Mouse (Mus musculus) macrophage (primary cell): ENCODE measurements around the gene Ifnar2. TPM values are rescaled to one million over a fixed set of nuclear protein-coding genes. Genes with fewer than 3 reads are reported as not detected.

Experiments
- H3K27ac ChIP-seq: fragments of 350-480 bp; formaldehyde crosslinking; 2 replicates; pipeline ENCODE4 v1.9.0; 2021
- H3K36me3 ChIP-seq: fragments of 350-480 bp; formaldehyde crosslinking; 2 replicates; pipeline ENCODE4 v1.9.0; 2021; ENCODE audit errors: inconsistent target
- H3K4me3 ChIP-seq: fragments of 350-480 bp; formaldehyde crosslinking; 2 replicates; pipeline ENCODE4 v1.9.0; 2021; ENCODE audit errors: inconsistent target
- H3K79me2 ChIP-seq: fragments of 350-480 bp; formaldehyde crosslinking; 2 replicates; pipeline ENCODE4 v1.9.0; 2021; ENCODE audit errors: inconsistent target
- WGBS: methylation state at CpG from one replicate; pipeline ENCODE4 v1.1.7; 2026; ENCODE audit warnings: inconsistent platforms; ENCODE audit not compliant: missing documents; 5-methylcytosine and 5-hydroxymethylcytosine counted together
- polyA plus RNA-seq: library from polyadenylated mRNA; stranded (reverse); fragments of 250-400 nt; gene quantifications from 3 replicates; pipeline ENCODE4 v1.2.4, GENCODE M21; 2018; ENCODE audit warnings: inconsistent platforms
- total RNA-seq, 78 experiments: library from RNA; depleted of rRNA; stranded (reverse); fragments of 250-400 nt; gene quantifications; 1 replicate in 9 of 78; 2 replicates in 24 of 78; 3 replicates in 43 of 78; 4 replicates in 2 of 78; pipeline ENCODE4 v1.2.4; 2018; ENCODE audit warnings: inconsistent platforms in 56 of 78

Gene Ifnar2
- 100 to 1,000 TPM; 154 to 353 (median 191) TPM for total RNA-seq (2018; cell fraction: chromatin; rRNA removed)
- total RNA-seq (2018; cell fraction: cytosol; rRNA removed) = 100 to 1,000 TPM; 175 to 241 (median 207) TPM
- total RNA-seq (2018; cell fraction: nucleus; rRNA removed) = 100 to 1,000 TPM; 188 to 308 (median 236) TPM
- polyA plus RNA-seq = 183 to 327 TPM (median 193 TPM) in 3 replicates

- peaks cover 62% of the 10 kb centered on the region for H3K79me2 ChIP-seq
- peaks cover 10% of the 10 kb centered on the region; the same call in 1 of the 2 replicates for H3K36me3 ChIP-seq
- peak within 1 kb of the TSS; percentile 93 for H3K27ac ChIP-seq
- 1% methylated on average over 61 of the region's 62 CpGs for WGBS
- peak within 1 kb of the TSS; percentile 93 for H3K4me3 ChIP-seq
These were observed at the start of gene Ifnar2 for GRCm38 (mm10) chr16:91372577-91373472. Gene Ifnar2, plus strand, starts transcription at chr16:91372783.

GRCm38 (mm10) chr16:91327605-91328004 is 45.0 kb upstream of the Ifnar2 start:
- no peaks in the 10 kb centered on the region for H3K36me3 ChIP-seq
- H3K4me3 ChIP-seq = no peak overlapping the region
- no peak overlapping the region for H3K27ac ChIP-seq
- 88% methylated on average over 7 of the region's 7 CpGs for WGBS
- H3K79me2 ChIP-seq = no peaks in the 10 kb centered on the region

GRCm38 (mm10) chr16:91328922-91329321 is 43.7 kb upstream of the Ifnar2 start:
- Histone ChIP-seq H3K79me2 (no peaks in the 10 kb centered on the region), H3K4me3 (no peak overlapping the region), H3K27ac (no peak overlapping the region), H3K36me3 (no peaks in the 10 kb centered on the region)
- WGBS = 88% methylated on average over 19 of the region's 19 CpGs

- Histone ChIP-seq H3K27ac (no peak overlapping the region), H3K4me3 (no peak overlapping the region), H3K79me2 (no peaks in the 10 kb centered on the region), H3K36me3 (no peaks in the 10 kb centered on the region)
- 87% methylated on average over 6 of the region's 6 CpGs for WGBS
These were observed 42.1 kb upstream of the Ifnar2 start for GRCm38 (mm10) chr16:91330496-91330895.

- Histone ChIP-seq H3K36me3 (no peaks in the 10 kb centered on the region), H3K4me3 (no peak overlapping the region), H3K27ac (no peak overlapping the region), H3K79me2 (no peaks in the 10 kb centered on the region)
- 30% methylated on average over 3 of the region's 5 CpGs for whole genome bisulfite sequencing
These were observed 41.4 kb upstream of the Ifnar2 start for GRCm38 (mm10) chr16:91331153-91331552.

GRCm38 (mm10) chr16:91332880-91333279 is 39.7 kb upstream of the Ifnar2 start:
- no peak overlapping the region for H3K27ac ChIP-seq
- H3K79me2 ChIP-seq = no peaks in the 10 kb centered on the region
- H3K4me3 ChIP-seq = no peak overlapping the region
- 69% methylated on average over 7 of the region's 7 CpGs for WGBS
- no peaks in the 10 kb centered on the region for H3K36me3 ChIP-seq

- Histone ChIP-seq H3K36me3 (no peaks in the 10 kb centered on the region), H3K27ac (no peak overlapping the region), H3K4me3 (no peak overlapping the region), H3K79me2 (no peaks in the 10 kb centered on the region)
- 81% methylated on average over 10 of the region's 10 CpGs for WGBS
These were observed 38.2 kb upstream of the Ifnar2 start for GRCm38 (mm10) chr16:91334190-91334893.

- H3K36me3 ChIP-seq = no peaks in the 10 kb centered on the region
- 24% methylated on average over 4 of the region's 4 CpGs for WGBS
- no peak overlapping the region for H3K4me3 ChIP-seq
- no peak overlapping the region for H3K27ac ChIP-seq
- no peaks in the 10 kb centered on the region for H3K79me2 ChIP-seq
These were observed 35.8 kb upstream of the Ifnar2 start for GRCm38 (mm10) chr16:91336753-91337152.

GRCm38 (mm10) chr16:91337480-91337879 is 35.1 kb upstream of the Ifnar2 start:
- no peak overlapping the region for H3K27ac ChIP-seq
- H3K79me2 ChIP-seq = no peaks in the 10 kb centered on the region
- H3K36me3 ChIP-seq = no peaks in the 10 kb centered on the region
- WGBS = 89% methylated on average over 5 of the region's 5 CpGs
- no peak overlapping the region for H3K4me3 ChIP-seq

GRCm38 (mm10) chr16:91346491-91346890 is 26.1 kb upstream of the Ifnar2 start:
- 97% methylated on average over 9 of the region's 9 CpGs for WGBS
- no peaks in the 10 kb centered on the region for H3K79me2 ChIP-seq
- no peak overlapping the region for H3K27ac ChIP-seq
- H3K36me3 ChIP-seq = no peaks in the 10 kb centered on the region
- H3K4me3 ChIP-seq = no peak overlapping the region

- no peaks in the 10 kb centered on the region for H3K36me3 ChIP-seq
- WGBS = 33% methylated on average over 20 of the region's 20 CpGs
- H3K27ac ChIP-seq = peak overlapping the region; percentile 85
- H3K4me3 ChIP-seq = no peak overlapping the region
- no peaks in the 10 kb centered on the region for H3K79me2 ChIP-seq
These were observed 24.9 kb upstream of the Ifnar2 start for GRCm38 (mm10) chr16:91347491-91348263.

- Histone ChIP-seq H3K36me3 (no peaks in the 10 kb centered on the region), H3K4me3 (no peak overlapping the region), H3K79me2 (no peaks in the 10 kb centered on the region), H3K27ac (peak overlapping the region; percentile 85)
- 83% methylated on average over 14 of the region's 14 CpGs for WGBS
These were observed 24.4 kb upstream of the Ifnar2 start for GRCm38 (mm10) chr16:91348264-91348565.

- 0 out of 2 replicates have a peak overlapping the region, but pooled peaks have one; percentile 85 for H3K27ac ChIP-seq
- H3K79me2 ChIP-seq = no peaks in the 10 kb centered on the region
- H3K4me3 ChIP-seq = no peak overlapping the region
- 82% methylated on average over 21 of the region's 28 CpGs for WGBS
- H3K36me3 ChIP-seq = no peaks in the 10 kb centered on the region
These were observed 23.8 kb upstream of the Ifnar2 start for GRCm38 (mm10) chr16:91348588-91349330.

- no peak overlapping the region for H3K4me3 ChIP-seq
- no peaks in the 10 kb centered on the region for H3K36me3 ChIP-seq
- peak overlapping the region; percentile 99 for H3K27ac ChIP-seq
- H3K79me2 ChIP-seq = no peaks in the 10 kb centered on the region
- WGBS = 5% methylated on average over 7 of the region's 7 CpGs
These were observed 20.5 kb upstream of the Ifnar2 start for GRCm38 (mm10) chr16:91352084-91352562.
